9 mouse cellular contexts compared by ENCODE assay signal in the genomic region with DNA sequence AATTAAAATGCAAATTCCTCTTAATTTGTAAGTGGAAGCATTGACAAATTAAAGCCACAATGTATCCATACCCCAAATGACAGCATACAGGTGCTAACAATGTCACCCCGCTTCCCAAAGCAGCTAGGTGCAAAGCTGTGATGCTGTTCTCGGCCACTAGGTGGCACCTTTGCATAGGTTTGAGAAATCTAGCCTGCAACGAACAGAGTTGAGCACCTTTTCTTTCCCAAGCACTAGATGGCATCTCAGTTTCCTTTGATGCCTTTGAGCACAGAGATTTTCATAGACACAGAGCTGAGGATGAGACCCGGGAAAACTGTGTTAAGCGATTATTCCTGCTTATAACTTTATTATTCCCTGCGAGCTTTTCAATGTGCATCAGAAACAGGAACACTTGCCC.
DNase-seq lines count a peak whose midpoint lies in the region; ATAC-seq and TF ChIP-seq lines count a peak whose summit lies in the region.
"Had no signal": no experiment of that assay in that cellular context is flagged by ENCODE, and none has a peak within 500 bp of the region (broad histone marks: within the 10 kb centered on the region; RNA-seq: fewer than 3 reads in every experiment).

No protein-coding gene starts in this region.

- peak; percentile 89 for TF ChIP-seq CTCF in E14TG2a.4 (conservative IDR thresholded peaks at IDR 0.05; ENCODE audit: low read length)

- peak; percentile 29 for DNase-seq in c-Kit-negative CD71-positive TER-119-positive erythroid progenitor cells, embryonic 14.5 days (ENCODE audit: low read depth, low spot score)
- peak; percentile 71 to 80 for DNase-seq in heart, postnatal 14 days
- peak; percentile 68 for DNase-seq in large intestine, adult 2 months (ENCODE audit: low read depth, low spot score)
- DNase-seq in lung, adult 18-20 months = peak; percentile 36 to 60
- peak; percentile 63 for DNase-seq in thymus, postnatal 0 days (ENCODE audit: low spot score)

- H3K36me3 ChIP-seq in E14TG2a.4 (ENCODE audit: insufficient read depth, low read length) = no peaks in the 10 kb centered on the region
- H3K36me3 ChIP-seq in forebrain, embryonic 12.5 days (replicated peaks) = no peaks in the 10 kb centered on the region
- H3K36me3 ChIP-seq: liver, embryonic 15.5 days had no signal

- no peak overlapping the region for H3K4me3 ChIP-seq in E14TG2a.4 (replicated peaks; ENCODE audit: low read length)
- H3K4me3 ChIP-seq in forebrain, embryonic 12.5 days (replicated peaks) = no peak overlapping the region
- H3K4me3 ChIP-seq: liver, embryonic 15.5 days had no signal

- H3K27me3 ChIP-seq in E14TG2a.4 (ENCODE audit: insufficient read depth, low read length) = peaks cover 4% of the 10 kb centered on the region; the same call in 1 of the 2 replicates
- no peaks in the 10 kb centered on the region for H3K27me3 ChIP-seq in forebrain, embryonic 12.5 days
- H3K27me3 ChIP-seq: liver, embryonic 15.5 days had no signal

- WGBS in forebrain, embryonic 12.5 days = 6% methylated on average over 6 of the region's 6 CpGs
- 5% methylated on average over 6 of the region's 6 CpGs for WGBS in large intestine, adult 2 months

- H3K27ac ChIP-seq in forebrain, embryonic 12.5 days = no peak overlapping the region
- H3K27ac ChIP-seq: liver, embryonic 15.5 days had no signal

- intact Hi-C loops in heart, postnatal 14 days (cut with DNase I) = loop anchor here (2.0 kb wide), 1 partner anchor 300 kb away; no protein-coding TSS in a partner anchor

- ATAC-seq in forebrain, embryonic 12.5 days (ENCODE audit: low FRiP score) = peak; percentile 87
- ATAC-seq in neutrophil, adult 5-6 weeks (ENCODE audit: extremely low read depth, insufficient number of reproducible peaks, low FRiP score, poor library complexity, severe bottlenecking) = 0 out of 2 replicates have a peak, but pooled peaks have one; percentile 30

- no peaks in the 10 kb centered on the region for H3K9me3 ChIP-seq in E14TG2a.4 (ENCODE audit: low read length)
- no peaks in the 10 kb centered on the region for H3K9me3 ChIP-seq in forebrain, embryonic 12.5 days
- H3K9me3 ChIP-seq: liver, embryonic 15.5 days had no signal

- H3K4me2 ChIP-seq in forebrain, embryonic 12.5 days = peak overlapping the region; percentile 26; the same call in 1 of the 2 replicates
- H3K4me2 ChIP-seq: liver, embryonic 15.5 days had no signal

- no peak overlapping the region for H3K9ac ChIP-seq in forebrain, embryonic 12.5 days
- H3K9ac ChIP-seq: liver, embryonic 15.5 days had no signal

- no peaks in the 10 kb centered on the region for H3K4me1 ChIP-seq in E14TG2a.4 (replicated peaks; ENCODE audit: low read depth, low read length)
- peaks cover 3% of the 10 kb centered on the region; the same call in 1 of the 2 replicates for H3K4me1 ChIP-seq in forebrain, embryonic 12.5 days
- H3K4me1 ChIP-seq: liver, embryonic 15.5 days had no signal
